In genomic region chr19:10979184-10980168, GRCm38 (mm10) we compare ENCODE assay signal across 9 mouse cellular contexts. TPM values are rescaled to one million over a fixed set of nuclear protein-coding genes. Genes with fewer than 3 reads are reported as not detected.
DNase-seq lines count a peak whose midpoint lies in the region; ATAC-seq and TF ChIP-seq lines count a peak whose summit lies in the region.
"Had no signal": no experiment of that assay in that cellular context is flagged by ENCODE, and none has a peak within 500 bp of the region (broad histone marks: within the 10 kb centered on the region; RNA-seq: fewer than 3 reads in every experiment).

No protein-coding gene starts in this region.

- no peak overlapping the region for H3K27ac ChIP-seq in ES-Bruce4 (ENCODE audit: insufficient read depth, low read length)
- H3K27ac ChIP-seq in forebrain, embryonic 16.5 days (ENCODE audit: low read length) = no peak overlapping the region
- no peak overlapping the region for H3K27ac ChIP-seq in liver, postnatal 0 days (ENCODE audit: low read depth)
- H3K27ac ChIP-seq in neural tube, embryonic 12.5 days = no peak overlapping the region
- peak overlapping the region; percentile 40; the same call in 1 of the 2 replicates for H3K27ac ChIP-seq in stomach, postnatal 0 days (replicated peaks)

- intact Hi-C loops in heart, postnatal 25 days (cut with DNase I) = loop anchor here (5.0 kb wide), 1 partner anchor 312 kb away; no protein-coding TSS in a partner anchor

- H3K9me3 ChIP-seq in ES-Bruce4 (replicated peaks; ENCODE audit: control insufficient read depth, insufficient read depth, low read length, poor library complexity, severe bottlenecking) = no peaks in the 10 kb centered on the region
- no peaks in the 10 kb centered on the region for H3K9me3 ChIP-seq in forebrain, embryonic 16.5 days (ENCODE audit: control insufficient read depth, low read length)
- H3K9me3 ChIP-seq in liver, postnatal 0 days (ENCODE audit: low read length) = no peaks in the 10 kb centered on the region
- no peaks in the 10 kb centered on the region for H3K9me3 ChIP-seq in neural tube, embryonic 12.5 days
- no peaks in the 10 kb centered on the region for H3K9me3 ChIP-seq in stomach, postnatal 0 days (ENCODE audit: control insufficient read depth, low read length)

- no peak for TF ChIP-seq POLR2A in ES-Bruce4 (IDR thresholded peaks at IDR 0.05; ENCODE audit: insufficient read depth, low read length)

- no peaks in the 10 kb centered on the region for H3K27me3 ChIP-seq in ES-Bruce4 (ENCODE audit: control insufficient read depth, insufficient read depth, low read length, poor library complexity, severe bottlenecking)
- no peaks in the 10 kb centered on the region for H3K27me3 ChIP-seq in forebrain, embryonic 16.5 days (replicated peaks; ENCODE audit: control insufficient read depth, insufficient read depth, low read length)
- H3K27me3 ChIP-seq in liver, postnatal 0 days (ENCODE audit: insufficient read depth, low read length) = no peaks in the 10 kb centered on the region
- no peaks in the 10 kb centered on the region for H3K27me3 ChIP-seq in neural tube, embryonic 12.5 days (replicated peaks)
- H3K27me3 ChIP-seq in stomach, postnatal 0 days (ENCODE audit: control insufficient read depth, insufficient read depth, low read length) = no peaks in the 10 kb centered on the region

- TF ChIP-seq CTCF in ES-Bruce4 (IDR thresholded peaks at IDR 0.05; ENCODE audit: low read depth, low read length) = peak; percentile 66
- peak; percentile 84 for TF ChIP-seq CTCF in liver, postnatal 0 days (IDR thresholded peaks at IDR 0.05; ENCODE audit: low read depth)
- peak; percentile 87 for TF ChIP-seq CTCF in stomach, postnatal 0 days (IDR thresholded peaks at IDR 0.05; ENCODE audit: low read depth)

- no peaks in the 10 kb centered on the region for H3K4me1 ChIP-seq in ES-Bruce4 (ENCODE audit: control insufficient read depth, insufficient read depth, low read length)
- 0 out of 2 replicates have a peak, but pooled peaks cover 2% of the 10 kb centered on the region for H3K4me1 ChIP-seq in forebrain, embryonic 16.5 days (replicated peaks; ENCODE audit: control insufficient read depth, insufficient read depth, low read length)
- H3K4me1 ChIP-seq in liver, postnatal 0 days (ENCODE audit: insufficient read depth) = peaks cover 10% of the 10 kb centered on the region
- 0 out of 2 replicates have a peak, but pooled peaks cover 6% of the 10 kb centered on the region for H3K4me1 ChIP-seq in neural tube, embryonic 12.5 days
- 0 out of 2 replicates have a peak, but pooled peaks cover under 1% of the 10 kb centered on the region for H3K4me1 ChIP-seq in stomach, postnatal 0 days (replicated peaks; ENCODE audit: control insufficient read depth, insufficient read depth)

- DNase-seq in cerebellum, adult 11 months = peak; percentile 58
- peak; percentile 67 for DNase-seq in heart, postnatal 25 days (ENCODE audit: low spot score)
- peak; percentile 84 for DNase-seq in layer of hippocampus, adult 11-12 months (ENCODE audit: low spot score)
- peak; percentile 89 for DNase-seq in liver, postnatal 0 days
- peak; percentile 81 for DNase-seq in stomach, postnatal 0 days (ENCODE audit: low spot score)

- no peak overlapping the region for H3K9ac ChIP-seq in ES-Bruce4 (ENCODE audit: low read depth, poor library complexity, severe bottlenecking)
- H3K9ac ChIP-seq in forebrain, embryonic 16.5 days (replicated peaks; ENCODE audit: low read depth, low read length) = 0 out of 2 replicates have a peak overlapping the region, but pooled peaks have one; percentile 19
- no peak overlapping the region for H3K9ac ChIP-seq in liver, postnatal 0 days (replicated peaks)
- H3K9ac ChIP-seq in neural tube, embryonic 12.5 days = no peak overlapping the region
- H3K9ac ChIP-seq in stomach, postnatal 0 days (ENCODE audit: low read length) = no peak overlapping the region

- no peak overlapping the region for H3K4me3 ChIP-seq in ES-Bruce4 (ENCODE audit: low read depth, low read length)
- H3K4me3 ChIP-seq in forebrain, embryonic 16.5 days (replicated peaks; ENCODE audit: low read length) = no peak overlapping the region
- H3K4me3 ChIP-seq in liver, postnatal 0 days (ENCODE audit: low read depth, low read length) = no peak overlapping the region
- H3K4me3 ChIP-seq in neural tube, embryonic 12.5 days = no peak overlapping the region
- no peak overlapping the region for H3K4me3 ChIP-seq in stomach, postnatal 0 days (ENCODE audit: low read depth, low read length)

- H3K36me3 ChIP-seq in ES-Bruce4 (ENCODE audit: control insufficient read depth, insufficient read depth, low read length, poor library complexity, severe bottlenecking) = no peaks in the 10 kb centered on the region
- H3K36me3 ChIP-seq in forebrain, embryonic 16.5 days (ENCODE audit: control insufficient read depth, insufficient read depth) = no peaks in the 10 kb centered on the region
- no peaks in the 10 kb centered on the region for H3K36me3 ChIP-seq in liver, postnatal 0 days (replicated peaks; ENCODE audit: insufficient read depth, low read length)
- H3K36me3 ChIP-seq in neural tube, embryonic 12.5 days = no peaks in the 10 kb centered on the region
- no peaks in the 10 kb centered on the region for H3K36me3 ChIP-seq in stomach, postnatal 0 days (ENCODE audit: control insufficient read depth, insufficient read depth, low read length)

- TF ChIP-seq EP300 in ES-Bruce4 (IDR thresholded peaks at IDR 0.05; ENCODE audit: insufficient read depth, low read depth, low read length) = no peak
- TF ChIP-seq EP300 in liver, postnatal 0 days (IDR thresholded peaks at IDR 0.05; ENCODE audit: low read depth) = no peak
- no peak for TF ChIP-seq EP300 in stomach, postnatal 0 days (optimal IDR thresholded peaks at IDR 0.05)

- peak; percentile 43 for ATAC-seq in forebrain, embryonic 16.5 days
- ATAC-seq in liver, postnatal 0 days = peak; percentile 75
- peak; percentile 56 for ATAC-seq in neural tube, embryonic 12.5 days (ENCODE audit: low FRiP score, low read depth)
- ATAC-seq in stomach, postnatal 0 days (ENCODE audit: low FRiP score, low TSS enrichment) = peak; percentile 33

- H3K4me2 ChIP-seq in forebrain, embryonic 16.5 days (ENCODE audit: low read length) = peak overlapping the region; percentile 26
- H3K4me2 ChIP-seq in liver, postnatal 0 days (ENCODE audit: low read depth, low read length) = peak overlapping the region; percentile 26
- peak overlapping the region; percentile 18 for H3K4me2 ChIP-seq in neural tube, embryonic 12.5 days (replicated peaks)
- peak overlapping the region; percentile 27; the same call in 1 of the 2 replicates for H3K4me2 ChIP-seq in stomach, postnatal 0 days (replicated peaks; ENCODE audit: low read depth)

- 11% methylated on average over 18 of the region's 18 CpGs for WGBS in forebrain, embryonic 16.5 days
- WGBS in liver, postnatal 0 days (ENCODE audit: insufficient replicate concordance) = 8% methylated on average over 18 of the region's 18 CpGs
- WGBS in neural tube, embryonic 12.5 days = 15% methylated on average over 18 of the region's 18 CpGs
- WGBS in stomach, postnatal 0 days = 13% methylated on average over 18 of the region's 18 CpGs

RNA-seq across cellular contexts. Expression of gene Ms4a10, which starts 5.0 kb away (rescaled TPM):
- polyA plus RNA-seq in ES-Bruce4 (2011; ENCODE audit: insufficient read depth, insufficient read length, low read depth, missing spikeins) = not detected in 2 replicates
- not detected in 2 replicates for polyA plus RNA-seq in forebrain, embryonic 16.5 days (2015; fragmentation: Nextera tagmentation; extraction: Ambion mirVana)
- total RNA-seq in heart, postnatal 25 days (2021) = not detected
- polyA plus RNA-seq in liver, postnatal 0 days (2015; fragmentation: Nextera tagmentation; extraction: Ambion mirVana) = not detected in 2 replicates
- not detected in 2 replicates for polyA plus RNA-seq in neural tube, embryonic 12.5 days (2016; fragmentation: Nextera tagmentation; extraction: Ambion mirVana)
- polyA plus RNA-seq in stomach, postnatal 0 days (2015; fragmentation: Nextera tagmentation; extraction: Ambion mirVana) = 0.13 TPM in 1 of 2 replicates, not detected in the other

RNA-seq across cellular contexts. Expression of gene Ms4a15, which starts 13.6 kb away (rescaled TPM):
- polyA plus RNA-seq in ES-Bruce4 (2011; ENCODE audit: insufficient read depth, insufficient read length, low read depth, missing spikeins) = not detected in 2 replicates
- 0.51 and 0.87 TPM in 2 replicates for polyA plus RNA-seq in forebrain, embryonic 16.5 days (2015; fragmentation: Nextera tagmentation; extraction: Ambion mirVana)
- not detected for total RNA-seq in heart, postnatal 25 days (2021)
- not detected in 2 replicates for polyA plus RNA-seq in liver, postnatal 0 days (2015; fragmentation: Nextera tagmentation; extraction: Ambion mirVana)
- not detected in 2 replicates for polyA plus RNA-seq in neural tube, embryonic 12.5 days (2016; fragmentation: Nextera tagmentation; extraction: Ambion mirVana)
- 0.10 TPM in 1 of 2 replicates, not detected in the other for polyA plus RNA-seq in stomach, postnatal 0 days (2015; fragmentation: Nextera tagmentation; extraction: Ambion mirVana)
- polyA plus RNA-seq: gonadal fat pad, adult 2 months had no signal

RNA-seq across cellular contexts. Expression of gene Ccdc86, which starts 30.4 kb away (rescaled TPM):
- polyA plus RNA-seq in ES-Bruce4 (2011; ENCODE audit: insufficient read depth, insufficient read length, low read depth, missing spikeins) = 16.9 and 17.8 TPM in 2 replicates
- polyA plus RNA-seq in forebrain, embryonic 16.5 days (2015; fragmentation: Nextera tagmentation; extraction: Ambion mirVana) = 18.8 TPM in 2 replicates
- total RNA-seq in heart, postnatal 25 days (2021) = 1 to 10 TPM; 5.7 to 6.2 TPM
- polyA plus RNA-seq in liver, postnatal 0 days (2015; fragmentation: Nextera tagmentation; extraction: Ambion mirVana) = 11.6 and 12.4 TPM in 2 replicates
- polyA plus RNA-seq in neural tube, embryonic 12.5 days (2016; fragmentation: Nextera tagmentation; extraction: Ambion mirVana) = 20.4 and 21.5 TPM in 2 replicates
- polyA plus RNA-seq in stomach, postnatal 0 days (2015; fragmentation: Nextera tagmentation; extraction: Ambion mirVana) = 13.9 and 15.4 TPM in 2 replicates

RNA-seq across cellular contexts. Expression of gene Ms4a18, which starts 38.4 kb away (rescaled TPM):
- polyA plus RNA-seq in ES-Bruce4 (2011; ENCODE audit: insufficient read depth, insufficient read length, low read depth, missing spikeins) = not detected in 2 replicates
- not detected in 2 replicates for polyA plus RNA-seq in forebrain, embryonic 16.5 days (2015; fragmentation: Nextera tagmentation; extraction: Ambion mirVana)
- not detected for total RNA-seq in heart, postnatal 25 days (2021)
- not detected in 2 replicates for polyA plus RNA-seq in liver, postnatal 0 days (2015; fragmentation: Nextera tagmentation; extraction: Ambion mirVana)
- not detected in 2 replicates for polyA plus RNA-seq in neural tube, embryonic 12.5 days (2016; fragmentation: Nextera tagmentation; extraction: Ambion mirVana)
- polyA plus RNA-seq in stomach, postnatal 0 days (2015; fragmentation: Nextera tagmentation; extraction: Ambion mirVana) = not detected in 2 replicates
- polyA plus RNA-seq: gonadal fat pad, adult 2 months had no signal

RNA-seq across cellular contexts. Expression of gene Ptgdr2, which starts 42.5 kb away (rescaled TPM):
- not detected in 2 replicates for polyA plus RNA-seq in ES-Bruce4 (2011; ENCODE audit: insufficient read depth, insufficient read length, low read depth, missing spikeins)
- 0.12 and 0.13 TPM in 2 replicates for polyA plus RNA-seq in forebrain, embryonic 16.5 days (2015; fragmentation: Nextera tagmentation; extraction: Ambion mirVana)
- total RNA-seq in heart, postnatal 25 days (2021) = under 1 TPM in 1 of 2 experiments, not detected in 1; 0.08 TPM
- not detected in 2 replicates for polyA plus RNA-seq in liver, postnatal 0 days (2015; fragmentation: Nextera tagmentation; extraction: Ambion mirVana)
- polyA plus RNA-seq in neural tube, embryonic 12.5 days (2016; fragmentation: Nextera tagmentation; extraction: Ambion mirVana) = 0.19 TPM in 1 of 2 replicates, not detected in the other
- 0.06 and 0.07 TPM in 2 replicates for polyA plus RNA-seq in stomach, postnatal 0 days (2015; fragmentation: Nextera tagmentation; extraction: Ambion mirVana)
